Mouse (Mus musculus) bone marrow, adult 2 months (tissue): Measurements from ENCODE around the gene Fndc3b.

Experiments
- CTCF ChIP-seq: fragments of 200-500 bp; IDR thresholded peaks from 2 replicates; pipeline ENCODE4 v1.5.1; 2011; ENCODE audit warnings: low read length, control low read depth; ENCODE audit not compliant: control insufficient read depth, insufficient read depth
- POLR2A ChIP-seq: fragments of 200-500 bp; IDR thresholded peaks from 2 replicates; pipeline ENCODE4 v1.6.1; 2011; ENCODE audit warnings: low read depth, mild to moderate bottlenecking, control low read depth, low read length, borderline replicate concordance; ENCODE audit not compliant: control insufficient read depth

DNA sequence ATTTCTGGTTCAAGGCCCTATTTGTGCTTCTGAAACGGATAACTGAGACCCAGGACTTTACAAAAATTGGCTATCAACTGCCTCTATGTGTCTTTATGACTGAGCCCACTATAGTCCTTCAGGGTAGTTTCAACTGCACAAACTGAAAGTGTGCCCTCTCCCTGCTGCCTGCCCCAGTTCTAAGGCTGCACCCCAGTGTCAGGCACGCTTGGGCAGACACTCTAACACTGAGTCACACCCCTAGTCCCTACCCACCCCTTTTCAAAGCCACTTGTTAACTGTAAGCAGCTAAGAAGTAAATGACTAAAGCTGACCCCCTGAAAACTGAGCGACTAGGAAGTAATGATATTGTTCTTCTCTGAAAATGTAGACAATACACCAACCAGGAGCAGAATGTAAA lies 176.9 kb downstream of the Fndc3b start:
- TF ChIP-seq CTCF, result no peak
- TF ChIP-seq POLR2A, result no peak
